ENCODE assay signal across 8 mouse cellular contexts in genomic region chr1:183344886-183345816, GRCm38 (mm10). TPM values are rescaled to one million over a fixed set of nuclear protein-coding genes. Genes with fewer than 3 reads are reported as not detected.
DNase-seq lines count a peak whose midpoint lies in the region; ATAC-seq and TF ChIP-seq lines count a peak whose summit lies in the region.

No protein-coding gene starts in this region.

- H3K9me3 ChIP-seq in erythroblast, embryonic 14.5 days (ENCODE audit: control insufficient read depth, low read length): no peaks in the 10 kb centered on the region
- no peaks in the 10 kb centered on the region for H3K9me3 ChIP-seq in heart, embryonic 11.5 days (replicated peaks; ENCODE audit: control insufficient read depth, low read length)
- no peaks in the 10 kb centered on the region for H3K9me3 ChIP-seq in kidney, embryonic 16.5 days (ENCODE audit: low read length)

- peaks cover 19% of the 10 kb centered on the region for H3K4me1 ChIP-seq in erythroblast, embryonic 14.5 days (ENCODE audit: control insufficient read depth)
- peaks cover 9% of the 10 kb centered on the region; the same call in 1 of the 2 replicates for H3K4me1 ChIP-seq in heart, embryonic 11.5 days (ENCODE audit: control insufficient read depth, insufficient read depth, low read length)
- peaks cover 9% of the 10 kb centered on the region for H3K4me1 ChIP-seq in kidney, embryonic 16.5 days (ENCODE audit: insufficient read depth, low read length)
- peaks cover 6% of the 10 kb centered on the region for H3K4me1 ChIP-seq in liver, adult 2 months (ENCODE audit: control insufficient read depth, insufficient read depth, low read length)

- peak overlapping the region; percentile 82 for H3K27ac ChIP-seq in heart, embryonic 11.5 days (ENCODE audit: low read depth, low read length)
- H3K27ac ChIP-seq in kidney, embryonic 16.5 days (ENCODE audit: low read length): peak overlapping the region; percentile 87
- peak overlapping the region; percentile 65 for H3K27ac ChIP-seq in liver, adult 2 months (replicated peaks; ENCODE audit: insufficient read depth, low read depth, low read length)

- peak; percentile 96 for DNase-seq in CD4-positive, CD25-positive, alpha-beta regulatory T cell, adult 2 months (ENCODE audit: low read depth, low spot score)
- peak; percentile 83 for DNase-seq in brain, embryonic 18.5 days (ENCODE audit: low read depth, low spot score)
- DNase-seq in liver, adult 2 months (ENCODE audit: extremely low read depth, low read depth, low spot score): peak; percentile 75
- DNase-seq in spleen, postnatal 36 days (ENCODE audit: low spot score in 2 of 2): peak; percentile 87 to 89

- TF ChIP-seq POLR2A in liver, adult 2 months (IDR thresholded peaks at IDR 0.05; ENCODE audit: extremely low read depth, insufficient read depth, low read length): 0 out of 2 replicates have a peak, but pooled peaks have one; percentile 15

- H3K9ac ChIP-seq in heart, embryonic 11.5 days (ENCODE audit: low read depth, low read length): peak overlapping the region; percentile 92
- peak overlapping the region; percentile 91 for H3K9ac ChIP-seq in kidney, embryonic 16.5 days (replicated peaks; ENCODE audit: low read length)
- peak overlapping the region; percentile 92 for H3K9ac ChIP-seq in liver, adult 2 months (ENCODE audit: low read depth, low read length)

- ATAC-seq in heart, embryonic 11.5 days (replicated peaks; ENCODE audit: insufficient number of reproducible peaks, low FRiP score, low TSS enrichment): peak; percentile 98
- peak; percentile 96 for ATAC-seq in kidney, embryonic 16.5 days (ENCODE audit: low FRiP score, low TSS enrichment)
- ATAC-seq in monocyte, adult 5-6 weeks (replicated peaks; ENCODE audit: insufficient number of reproducible peaks, low FRiP score, low TSS enrichment, poor library complexity, severe bottlenecking): peak; percentile 69

- H3K79me2 ChIP-seq in liver, adult 2 months (ENCODE audit: control insufficient read depth, insufficient read depth, low read length): peaks cover 9% of the 10 kb centered on the region; the same call in 1 of the 2 replicates

- H3K4me3 ChIP-seq in erythroblast, embryonic 14.5 days (replicated peaks): peak overlapping the region; percentile 100
- H3K4me3 ChIP-seq in heart, embryonic 11.5 days (ENCODE audit: low read depth, low read length): peak overlapping the region; percentile 96
- peak overlapping the region; percentile 97 for H3K4me3 ChIP-seq in kidney, embryonic 16.5 days (ENCODE audit: low read length)
- peak overlapping the region; percentile 84 for H3K4me3 ChIP-seq in liver, adult 2 months (ENCODE audit: insufficient read depth, low read depth, low read length)

- under 1% methylated on average over 72 of the region's 72 CpGs for WGBS in heart, embryonic 11.5 days (ENCODE audit: insufficient replicate concordance)
- under 1% methylated on average over 71 of the region's 72 CpGs for WGBS in kidney, embryonic 16.5 days
- WGBS in liver, adult 2 months: 1% methylated on average over 72 of the region's 72 CpGs

- TF ChIP-seq CTCF in liver, adult 2 months (IDR thresholded peaks at IDR 0.05; ENCODE audit: low read depth, low read length): no peak

- H3K4me2 ChIP-seq in heart, embryonic 11.5 days: peak overlapping the region; percentile 95
- H3K4me2 ChIP-seq in kidney, embryonic 16.5 days (replicated peaks; ENCODE audit: low read depth, low read length): peak overlapping the region; percentile 87

- peaks cover 41% of the 10 kb centered on the region for H3K36me3 ChIP-seq in erythroblast, embryonic 14.5 days (ENCODE audit: control insufficient read depth)
- H3K36me3 ChIP-seq in heart, embryonic 11.5 days (ENCODE audit: control insufficient read depth, insufficient read depth, low read length): peaks cover 3% of the 10 kb centered on the region; the same call in 1 of the 2 replicates
- peaks cover 30% of the 10 kb centered on the region for H3K36me3 ChIP-seq in kidney, embryonic 16.5 days (ENCODE audit: insufficient read depth, low read length)
- peaks cover 32% of the 10 kb centered on the region for H3K36me3 ChIP-seq in liver, adult 2 months (ENCODE audit: control insufficient read depth, insufficient read depth, low read length)

- H3K27me3 ChIP-seq in erythroblast, embryonic 14.5 days (ENCODE audit: control insufficient read depth): no peaks in the 10 kb centered on the region
- H3K27me3 ChIP-seq in heart, embryonic 11.5 days (ENCODE audit: control insufficient read depth, insufficient read depth, low read length): no peaks in the 10 kb centered on the region
- no peaks in the 10 kb centered on the region for H3K27me3 ChIP-seq in kidney, embryonic 16.5 days (ENCODE audit: insufficient read depth, low read length)
- no peaks in the 10 kb centered on the region for H3K27me3 ChIP-seq in liver, adult 2 months (ENCODE audit: control insufficient read depth, insufficient read depth, low read length)

RNA-seq across cellular contexts. Expression of gene Mia3, which starts 24.2 kb away (rescaled TPM):
- 1.7 and 2.1 TPM in 2 replicates for polyA plus RNA-seq in erythroblast, embryonic 14.5 days (2012)
- 72.7 and 78.4 TPM in 2 replicates for polyA plus RNA-seq in heart, embryonic 11.5 days (2014; fragmentation: Nextera tagmentation; extraction: Ambion mirVana)
- polyA plus RNA-seq in kidney, embryonic 16.5 days (2015; fragmentation: Nextera tagmentation; extraction: Ambion mirVana): 94.8 and 106 TPM in 2 replicates
- 213 and 348 TPM in 2 replicates for total RNA-seq in liver, adult 2 months (2014; rRNA removed)
- 113 and 118 TPM in 2 replicates for polyA plus RNA-seq in liver, adult 2 months (2012; rRNA removed)
- 152 to 289 TPM (median 253 TPM) in 3 replicates for total RNA-seq in monocyte, adult 5-6 weeks (2017)

RNA-seq across cellular contexts. Expression of gene Taf1a, which starts 43.6 kb away (rescaled TPM):
- polyA plus RNA-seq in erythroblast, embryonic 14.5 days (2012): 0.09 TPM in 1 of 2 replicates, not detected in the other
- 14.7 and 14.8 TPM in 2 replicates for polyA plus RNA-seq in heart, embryonic 11.5 days (2014; fragmentation: Nextera tagmentation; extraction: Ambion mirVana)
- 19.8 and 21.2 TPM in 2 replicates for polyA plus RNA-seq in kidney, embryonic 16.5 days (2015; fragmentation: Nextera tagmentation; extraction: Ambion mirVana)
- 6.7 and 7.7 TPM in 2 replicates for total RNA-seq in liver, adult 2 months (2014; rRNA removed)
- polyA plus RNA-seq in liver, adult 2 months (2012; rRNA removed): 1.9 and 3.3 TPM in 2 replicates
- total RNA-seq in monocyte, adult 5-6 weeks (2017): 10.9 to 33.3 TPM (median 14.9 TPM) in 3 replicates

RNA-seq across cellular contexts. Expression of gene Brox, which starts 48.1 kb away (rescaled TPM):
- 0.35 and 0.40 TPM in 2 replicates for polyA plus RNA-seq in erythroblast, embryonic 14.5 days (2012)
- 43.1 and 45.3 TPM in 2 replicates for polyA plus RNA-seq in heart, embryonic 11.5 days (2014; fragmentation: Nextera tagmentation; extraction: Ambion mirVana)
- 55.1 and 55.8 TPM in 2 replicates for polyA plus RNA-seq in kidney, embryonic 16.5 days (2015; fragmentation: Nextera tagmentation; extraction: Ambion mirVana)
- 26.7 and 29.5 TPM in 2 replicates for total RNA-seq in liver, adult 2 months (2014; rRNA removed)
- 7.1 and 8.2 TPM in 2 replicates for polyA plus RNA-seq in liver, adult 2 months (2012; rRNA removed)
- total RNA-seq in monocyte, adult 5-6 weeks (2017): 67.0 to 80.6 TPM (median 72.1 TPM) in 3 replicates

RNA-seq across cellular contexts. Expression of gene Aida, which starts 48.8 kb away (rescaled TPM):
- 3.1 and 3.7 TPM in 2 replicates for polyA plus RNA-seq in erythroblast, embryonic 14.5 days (2012)
- 16.0 and 21.7 TPM in 2 replicates for polyA plus RNA-seq in heart, embryonic 11.5 days (2014; fragmentation: Nextera tagmentation; extraction: Ambion mirVana)
- polyA plus RNA-seq in kidney, embryonic 16.5 days (2015; fragmentation: Nextera tagmentation; extraction: Ambion mirVana): 40.4 and 41.6 TPM in 2 replicates
- total RNA-seq in liver, adult 2 months (2014; rRNA removed): 8.7 and 10.8 TPM in 2 replicates
- polyA plus RNA-seq in liver, adult 2 months (2012; rRNA removed): 3.5 and 3.6 TPM in 2 replicates
- 84.3 to 93.7 TPM (median 84.8 TPM) in 3 replicates for total RNA-seq in monocyte, adult 5-6 weeks (2017)

Comparison
In these comparisons a context has a peak if more than half of its experiments do, and no peak if none do; other contexts are left out.
1. Peak in every context shown above with its lines: DNase-seq, ATAC-seq, H3K4me3 ChIP-seq and H3K27ac ChIP-seq.
2. RNA of gene Mia3, which starts 24.2 kb away (polyA plus RNA-seq): 113 to 118 TPM in liver, adult 2 months, 94.8 to 106 TPM in kidney, embryonic 16.5 days and 72.7 to 78.4 TPM in heart, embryonic 11.5 days; 1.7 to 2.1 TPM in erythroblast, embryonic 14.5 days; every median in the first group is over 10 times any median in the second.